Mouse (Mus musculus): ENCODE measurements at regions not wholly inside any gene's neighbourhood (a gene's known extent, or its start where the extent isn't known, plus 50 kb on each side); places are given as distances from the start of the nearest gene placed in this dataset.

- peak overlapping the region; percentile 39; the same call in 1 of the 2 replicates for H3K27ac ChIP-seq (replicated peaks; ENCODE audit: low read depth, low read length)
- H3K9ac ChIP-seq (ENCODE audit: low read depth, low read length) = no peak overlapping the region
- peaks cover 10% of the 10 kb centered on the region; the same call in 1 of the 2 replicates for H3K4me1 ChIP-seq (ENCODE audit: control insufficient read depth, insufficient read depth, low read length)
- DNase-seq (ENCODE audit: low spot score) = peak; percentile 76
- H3K9me3 ChIP-seq (ENCODE audit: control insufficient read depth, low read length) = no peaks in the 10 kb centered on the region
- peak; percentile 77 for ATAC-seq (ENCODE audit: low read depth)
- peak overlapping the region; percentile 26 for H3K4me2 ChIP-seq (ENCODE audit: low read depth, low read length)
- no peaks in the 10 kb centered on the region for H3K36me3 ChIP-seq (ENCODE audit: control insufficient read depth, insufficient read depth, low read length)
- H3K4me3 ChIP-seq (ENCODE audit: low read depth, low read length) = no peak overlapping the region
- WGBS = 15% methylated on average over 16 of the region's 16 CpGs
- H3K27me3 ChIP-seq (replicated peaks; ENCODE audit: control insufficient read depth, insufficient read depth, low read length) = no peaks in the 10 kb centered on the region
Measured at GRCm38 (mm10) chr13:35189028-35189711, 162.3 kb upstream of the Eci2 start.

GRCm38 (mm10) chr13:35202069-35202468, 175.2 kb upstream of the Eci2 start:
- H3K4me3 ChIP-seq (ENCODE audit: low read depth, low read length) = no peak overlapping the region
- ATAC-seq (ENCODE audit: low read depth) (no peak), DNase-seq (ENCODE audit: low spot score) (no peak)
- no peak overlapping the region for H3K27ac ChIP-seq (replicated peaks; ENCODE audit: low read depth, low read length)
- H3K9ac ChIP-seq (ENCODE audit: low read depth, low read length) = no peak overlapping the region
- H3K4me1 ChIP-seq (ENCODE audit: control insufficient read depth, insufficient read depth, low read length) = no peaks in the 10 kb centered on the region
- no peaks in the 10 kb centered on the region for H3K9me3 ChIP-seq (ENCODE audit: control insufficient read depth, low read length)
- no peaks in the 10 kb centered on the region for H3K27me3 ChIP-seq (replicated peaks; ENCODE audit: control insufficient read depth, insufficient read depth, low read length)
- no peak overlapping the region for H3K4me2 ChIP-seq (ENCODE audit: low read depth, low read length)
- H3K36me3 ChIP-seq (ENCODE audit: control insufficient read depth, insufficient read depth, low read length) = no peaks in the 10 kb centered on the region
- WGBS = 84% methylated on average over 1 of the region's 1 CpGs

GRCm38 (mm10) chr13:35208319-35208718, 181.4 kb upstream of the Eci2 start:
- no peaks in the 10 kb centered on the region for H3K36me3 ChIP-seq (ENCODE audit: control insufficient read depth, insufficient read depth, low read length)
- ATAC-seq (ENCODE audit: low read depth) (no peak), DNase-seq (ENCODE audit: low spot score) (no peak)
- H3K9ac ChIP-seq (ENCODE audit: low read depth, low read length) = no peak overlapping the region
- H3K4me2 ChIP-seq (ENCODE audit: low read depth, low read length) = no peak overlapping the region
- no peak overlapping the region for H3K4me3 ChIP-seq (ENCODE audit: low read depth, low read length)
- WGBS = 75% methylated on average over 3 of the region's 3 CpGs
- no peaks in the 10 kb centered on the region for H3K9me3 ChIP-seq (ENCODE audit: control insufficient read depth, low read length)
- no peaks in the 10 kb centered on the region for H3K27me3 ChIP-seq (replicated peaks; ENCODE audit: control insufficient read depth, insufficient read depth, low read length)
- H3K27ac ChIP-seq (replicated peaks; ENCODE audit: low read depth, low read length) = no peak overlapping the region
- H3K4me1 ChIP-seq (ENCODE audit: control insufficient read depth, insufficient read depth, low read length) = no peaks in the 10 kb centered on the region

GRCm38 (mm10) chr13:35209551-35209950, 182.7 kb upstream of the Eci2 start:
- Histone ChIP-seq H3K9ac (ENCODE audit: low read depth, low read length) (no peak overlapping the region), H3K27ac (replicated peaks; ENCODE audit: low read depth, low read length) (no peak overlapping the region), H3K36me3 (ENCODE audit: control insufficient read depth, insufficient read depth, low read length) (no peaks in the 10 kb centered on the region), H3K9me3 (ENCODE audit: control insufficient read depth, low read length) (no peaks in the 10 kb centered on the region), H3K27me3 (replicated peaks; ENCODE audit: control insufficient read depth, insufficient read depth, low read length) (no peaks in the 10 kb centered on the region), H3K4me3 (ENCODE audit: low read depth, low read length) (no peak overlapping the region), H3K4me2 (ENCODE audit: low read depth, low read length) (no peak overlapping the region), H3K4me1 (ENCODE audit: control insufficient read depth, insufficient read depth, low read length) (no peaks in the 10 kb centered on the region)
- no peak for ATAC-seq (ENCODE audit: low read depth)
- DNase-seq (ENCODE audit: low spot score) = no peak
- WGBS = 74% methylated on average over 4 of the region's 4 CpGs

GRCm38 (mm10) chr13:35211834-35212233, 184.9 kb upstream of the Eci2 start:
- Histone ChIP-seq H3K4me1 (ENCODE audit: control insufficient read depth, insufficient read depth, low read length) (no peaks in the 10 kb centered on the region), H3K9me3 (ENCODE audit: control insufficient read depth, low read length) (no peaks in the 10 kb centered on the region), H3K4me2 (ENCODE audit: low read depth, low read length) (no peak overlapping the region), H3K27me3 (replicated peaks; ENCODE audit: control insufficient read depth, insufficient read depth, low read length) (no peaks in the 10 kb centered on the region), H3K4me3 (ENCODE audit: low read depth, low read length) (no peak overlapping the region), H3K27ac (replicated peaks; ENCODE audit: low read depth, low read length) (no peak overlapping the region), H3K9ac (ENCODE audit: low read depth, low read length) (no peak overlapping the region), H3K36me3 (ENCODE audit: control insufficient read depth, insufficient read depth, low read length) (no peaks in the 10 kb centered on the region)
- no peak for ATAC-seq (ENCODE audit: low read depth)
- WGBS = 89% methylated on average over 9 of the region's 9 CpGs
- DNase-seq (ENCODE audit: low spot score) = no peak

GRCm38 (mm10) chr13:35212276-35212675, 185.4 kb upstream of the Eci2 start:
- 72% methylated on average over 4 of the region's 4 CpGs for WGBS
- H3K4me2 ChIP-seq (ENCODE audit: low read depth, low read length) = no peak overlapping the region
- H3K27me3 ChIP-seq (replicated peaks; ENCODE audit: control insufficient read depth, insufficient read depth, low read length) = no peaks in the 10 kb centered on the region
- H3K4me1 ChIP-seq (ENCODE audit: control insufficient read depth, insufficient read depth, low read length) = no peaks in the 10 kb centered on the region
- H3K27ac ChIP-seq (replicated peaks; ENCODE audit: low read depth, low read length) = no peak overlapping the region
- no peaks in the 10 kb centered on the region for H3K9me3 ChIP-seq (ENCODE audit: control insufficient read depth, low read length)
- no peak overlapping the region for H3K4me3 ChIP-seq (ENCODE audit: low read depth, low read length)
- no peak overlapping the region for H3K9ac ChIP-seq (ENCODE audit: low read depth, low read length)
- H3K36me3 ChIP-seq (ENCODE audit: control insufficient read depth, insufficient read depth, low read length) = no peaks in the 10 kb centered on the region
- DNase-seq (ENCODE audit: low spot score) (peak; percentile 56), ATAC-seq (ENCODE audit: low read depth) (no peak)

- no peak for ATAC-seq (ENCODE audit: low read depth)
Measured at GRCm38 (mm10) chr13:35214219-35214618, 187.3 kb upstream of the Eci2 start.

GRCm38 (mm10) chr13:35226142-35226829, 199.4 kb upstream of the Eci2 start:
- Histone ChIP-seq H3K27me3 (replicated peaks; ENCODE audit: control insufficient read depth, insufficient read depth, low read length) (no peaks in the 10 kb centered on the region), H3K4me3 (ENCODE audit: low read depth, low read length) (no peak overlapping the region), H3K9ac (ENCODE audit: low read depth, low read length) (no peak overlapping the region), H3K4me2 (ENCODE audit: low read depth, low read length) (no peak overlapping the region), H3K9me3 (ENCODE audit: control insufficient read depth, low read length) (no peaks in the 10 kb centered on the region), H3K4me1 (ENCODE audit: control insufficient read depth, insufficient read depth, low read length) (no peaks in the 10 kb centered on the region), H3K27ac (replicated peaks; ENCODE audit: low read depth, low read length) (no peak overlapping the region), H3K36me3 (ENCODE audit: control insufficient read depth, insufficient read depth, low read length) (no peaks in the 10 kb centered on the region)
- ATAC-seq (ENCODE audit: low read depth) (no peak), DNase-seq (ENCODE audit: low spot score) (no peak)
- 69% methylated on average over 7 of the region's 7 CpGs for WGBS

More at GRCm38 (mm10) chr13:35214219-35214618, 187.3 kb upstream of the Eci2 start:
- no peaks in the 10 kb centered on the region for H3K9me3 ChIP-seq (ENCODE audit: control insufficient read depth, low read length)
- no peaks in the 10 kb centered on the region for H3K27me3 ChIP-seq (replicated peaks; ENCODE audit: control insufficient read depth, insufficient read depth, low read length)
- H3K36me3 ChIP-seq (ENCODE audit: control insufficient read depth, insufficient read depth, low read length) = no peaks in the 10 kb centered on the region
- no peak for DNase-seq (ENCODE audit: low spot score)
- WGBS = 79% methylated on average over 4 of the region's 4 CpGs
- no peak overlapping the region for H3K4me3 ChIP-seq (ENCODE audit: low read depth, low read length)
- H3K4me1 ChIP-seq (ENCODE audit: control insufficient read depth, insufficient read depth, low read length) = no peaks in the 10 kb centered on the region
- H3K4me2 ChIP-seq (ENCODE audit: low read depth, low read length) = no peak overlapping the region
- H3K27ac ChIP-seq (replicated peaks; ENCODE audit: low read depth, low read length) = no peak overlapping the region
- H3K9ac ChIP-seq (ENCODE audit: low read depth, low read length) = no peak overlapping the region

GRCm38 (mm10) chr13:35226944-35227343, 200.0 kb upstream of the Eci2 start:
- Histone ChIP-seq H3K4me3 (ENCODE audit: low read depth, low read length) (no peak overlapping the region), H3K36me3 (ENCODE audit: control insufficient read depth, insufficient read depth, low read length) (no peaks in the 10 kb centered on the region), H3K4me1 (ENCODE audit: control insufficient read depth, insufficient read depth, low read length) (no peaks in the 10 kb centered on the region), H3K27me3 (replicated peaks; ENCODE audit: control insufficient read depth, insufficient read depth, low read length) (no peaks in the 10 kb centered on the region), H3K4me2 (ENCODE audit: low read depth, low read length) (no peak overlapping the region), H3K27ac (replicated peaks; ENCODE audit: low read depth, low read length) (no peak overlapping the region), H3K9ac (ENCODE audit: low read depth, low read length) (no peak overlapping the region), H3K9me3 (ENCODE audit: control insufficient read depth, low read length) (no peaks in the 10 kb centered on the region)
- ATAC-seq (ENCODE audit: low read depth) (no peak), DNase-seq (ENCODE audit: low spot score) (no peak)
- 78% methylated on average over 1 of the region's 1 CpGs for WGBS
